Mouse (Mus musculus): ENCODE measurements at regions not wholly inside any gene's neighbourhood (a gene's known extent, or its start where the extent isn't known, plus 50 kb on each side); places are given as distances from the start of the nearest gene placed in this dataset.

GRCm38 (mm10) chr3:37908456-37908855 is 184.2 kb upstream of the Gm5148 start:
- no peak for DNase-seq

- DNase-seq, result no peak
Observed at GRCm38 (mm10) chr3:37907432-37908088, 183.3 kb upstream of the Gm5148 start.

GRCm38 (mm10) chr3:37906806-37907251 is 182.5 kb upstream of the Gm5148 start:
- no peak for DNase-seq

- no peak for DNase-seq
Observed at GRCm38 (mm10) chr3:37904188-37904587, 179.9 kb upstream of the Gm5148 start.

- no peak for DNase-seq
Observed at GRCm38 (mm10) chr3:37903482-37903881, 179.2 kb upstream of the Gm5148 start.

- DNase-seq, result no peak
Observed at GRCm38 (mm10) chr3:37903021-37903420, 178.7 kb upstream of the Gm5148 start.

- no peak for DNase-seq
Observed at GRCm38 (mm10) chr3:37897392-37897791, 173.1 kb upstream of the Gm5148 start.

- DNase-seq, result no peak
Observed at GRCm38 (mm10) chr3:37896821-37897311, 172.6 kb upstream of the Gm5148 start.

- DNase-seq, result no peak
Observed at GRCm38 (mm10) chr3:37894599-37894998, 170.3 kb upstream of the Gm5148 start.

GRCm38 (mm10) chr3:37890202-37890601 is 165.9 kb upstream of the Gm5148 start:
- DNase-seq, result no peak

GRCm38 (mm10) chr3:37888455-37888854 is 164.2 kb upstream of the Gm5148 start:
- no peak for DNase-seq

GRCm38 (mm10) chr3:37887711-37888110 is 163.4 kb upstream of the Gm5148 start:
- no peak for DNase-seq

GRCm38 (mm10) chr3:37886705-37887454 is 162.6 kb upstream of the Gm5148 start:
- DNase-seq, result no peak

- DNase-seq, result no peak
Observed at GRCm38 (mm10) chr3:37885776-37886175, 161.5 kb upstream of the Gm5148 start.

GRCm38 (mm10) chr3:37882417-37882816 is 158.1 kb upstream of the Gm5148 start:
- DNase-seq, result no peak

- DNase-seq, result no peak
Observed at GRCm38 (mm10) chr3:37881016-37881415, 156.7 kb upstream of the Gm5148 start.

GRCm38 (mm10) chr3:37879056-37879455 is 154.8 kb upstream of the Gm5148 start:
- no peak for DNase-seq

- no peak for DNase-seq
Observed at GRCm38 (mm10) chr3:37876016-37876765, 151.9 kb upstream of the Gm5148 start.

- no peak for DNase-seq
Observed at GRCm38 (mm10) chr3:37875331-37876015, 151.2 kb upstream of the Gm5148 start.

- DNase-seq, result no peak
Observed at GRCm38 (mm10) chr3:37874864-37875263, 150.6 kb upstream of the Gm5148 start.

GRCm38 (mm10) chr3:37874346-37874745 is 150.1 kb upstream of the Gm5148 start:
- DNase-seq, result no peak

- DNase-seq, result no peak
Observed at GRCm38 (mm10) chr3:37872329-37872728, 148.0 kb upstream of the Gm5148 start.

- no peak for DNase-seq
Observed at GRCm38 (mm10) chr3:37871076-37871475, 146.8 kb upstream of the Gm5148 start.

Measured in cerebellum, postnatal 36 days (tissue).